ENCODE assay signal across 15 mouse cellular contexts in the genomic region with DNA sequence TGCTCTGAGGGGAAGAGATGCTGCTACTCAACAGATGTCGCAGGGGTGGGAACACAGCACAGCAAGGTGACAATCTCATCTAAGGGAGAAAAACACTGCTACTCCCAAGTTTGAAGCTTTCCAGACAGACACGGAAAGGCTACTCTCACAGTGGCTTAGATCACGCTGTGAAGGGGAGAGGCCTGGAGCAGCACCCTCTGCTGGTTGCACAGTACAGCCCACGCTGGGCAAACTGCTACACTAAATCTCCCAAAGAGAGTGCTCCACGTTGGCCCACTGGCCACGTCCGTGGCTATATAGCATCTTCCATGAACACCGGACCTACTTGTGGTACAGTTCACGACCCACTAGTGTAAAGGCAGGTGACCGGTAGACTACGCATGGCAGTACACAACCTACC. TPM values are rescaled to one million over a fixed set of nuclear protein-coding genes. Genes with fewer than 3 reads are reported as not detected.
DNase-seq lines count a peak whose midpoint lies in the region; ATAC-seq and TF ChIP-seq lines count a peak whose summit lies in the region.
"Had no signal": no experiment of that assay in that cellular context is flagged by ENCODE, and none has a peak within 500 bp of the region (broad histone marks: within the 10 kb centered on the region; RNA-seq: fewer than 3 reads in every experiment).

No protein-coding gene starts in this region.

- no peaks in the 10 kb centered on the region for H3K9me3 ChIP-seq in intestine, postnatal 0 days (ENCODE audit: control insufficient read depth)
- no peaks in the 10 kb centered on the region for H3K9me3 ChIP-seq in intestine, embryonic 15.5 days
- H3K9me3 ChIP-seq in midbrain, embryonic 11.5 days (ENCODE audit: control insufficient read depth, low read length) = no peaks in the 10 kb centered on the region
- H3K9me3 ChIP-seq in midbrain, embryonic 13.5 days = no peaks in the 10 kb centered on the region
- H3K9me3 ChIP-seq: heart, embryonic 13.5 days; limb, embryonic 12.5 days; lung, embryonic 15.5 days; neural tube, embryonic 13.5 days had no signal

- H3K9ac ChIP-seq in intestine, postnatal 0 days (ENCODE audit: low read depth, low read length) = no peak overlapping the region
- H3K9ac ChIP-seq in intestine, embryonic 15.5 days = no peak overlapping the region
- no peak overlapping the region for H3K9ac ChIP-seq in midbrain, embryonic 11.5 days (ENCODE audit: low read length)
- H3K9ac ChIP-seq in midbrain, embryonic 13.5 days (replicated peaks) = no peak overlapping the region
- H3K9ac ChIP-seq: heart, embryonic 13.5 days; limb, embryonic 12.5 days; lung, embryonic 15.5 days; neural tube, embryonic 13.5 days had no signal

- no peak overlapping the region for H3K27ac ChIP-seq in intestine, postnatal 0 days (ENCODE audit: low read depth, low read length)
- no peak overlapping the region for H3K27ac ChIP-seq in intestine, embryonic 15.5 days
- H3K27ac ChIP-seq in midbrain, embryonic 11.5 days (ENCODE audit: low read depth, low read length) = no peak overlapping the region
- no peak overlapping the region for H3K27ac ChIP-seq in midbrain, embryonic 13.5 days
- H3K27ac ChIP-seq in embryonic fibroblast, embryonic 13.5 days (ENCODE audit: insufficient read depth, low read length) = no peak overlapping the region
- H3K27ac ChIP-seq: heart, embryonic 13.5 days; limb, embryonic 12.5 days; lung, embryonic 15.5 days; neural tube, embryonic 13.5 days had no signal

- WGBS in intestine, postnatal 0 days = 85% methylated on average over 11 of the region's 11 CpGs
- WGBS in intestine, embryonic 15.5 days = 84% methylated on average over 11 of the region's 11 CpGs
- WGBS in midbrain, embryonic 11.5 days = 88% methylated on average over 11 of the region's 11 CpGs
- WGBS in midbrain, embryonic 13.5 days = 92% methylated on average over 11 of the region's 11 CpGs

- peak; percentile 50 for TF ChIP-seq CTCF in intestine, postnatal 0 days (IDR thresholded peaks at IDR 0.05; ENCODE audit: low read depth)
- peak; percentile 40; the same call in 1 of the 2 replicates for TF ChIP-seq CTCF in embryonic fibroblast, embryonic 13.5 days (IDR thresholded peaks at IDR 0.05; ENCODE audit: borderline replicate concordance, insufficient read depth, low read length)

- no peak for ATAC-seq in intestine, postnatal 0 days
- no peak for ATAC-seq in intestine, embryonic 15.5 days
- ATAC-seq in midbrain, embryonic 11.5 days (ENCODE audit: low FRiP score) = no peak
- ATAC-seq in midbrain, embryonic 13.5 days = no peak
- ATAC-seq: CD4-positive, CD25-positive, alpha-beta regulatory T cell, adult 4 months had no signal

- no peak overlapping the region for H3K4me3 ChIP-seq in intestine, postnatal 0 days (ENCODE audit: low read depth, low read length)
- no peak overlapping the region for H3K4me3 ChIP-seq in intestine, embryonic 15.5 days (replicated peaks)
- no peak overlapping the region for H3K4me3 ChIP-seq in midbrain, embryonic 11.5 days (ENCODE audit: low read depth, low read length)
- H3K4me3 ChIP-seq in midbrain, embryonic 13.5 days (replicated peaks) = no peak overlapping the region
- no peak overlapping the region for H3K4me3 ChIP-seq in embryonic fibroblast, embryonic 13.5 days (ENCODE audit: insufficient read depth, low read length)
- H3K4me3 ChIP-seq: heart, embryonic 13.5 days; limb, embryonic 12.5 days; lung, embryonic 15.5 days; neural tube, embryonic 13.5 days had no signal

- H3K4me2 ChIP-seq in intestine, postnatal 0 days (replicated peaks; ENCODE audit: low read depth) = no peak overlapping the region
- H3K4me2 ChIP-seq in intestine, embryonic 15.5 days (replicated peaks) = no peak overlapping the region
- no peak overlapping the region for H3K4me2 ChIP-seq in midbrain, embryonic 11.5 days
- H3K4me2 ChIP-seq in midbrain, embryonic 13.5 days (replicated peaks) = no peak overlapping the region
- H3K4me2 ChIP-seq: heart, embryonic 13.5 days; limb, embryonic 12.5 days; lung, embryonic 15.5 days; neural tube, embryonic 13.5 days had no signal

- no peaks in the 10 kb centered on the region for H3K4me1 ChIP-seq in intestine, postnatal 0 days (replicated peaks; ENCODE audit: control insufficient read depth, insufficient read depth, low read length)
- no peaks in the 10 kb centered on the region for H3K4me1 ChIP-seq in intestine, embryonic 15.5 days (replicated peaks)
- no peaks in the 10 kb centered on the region for H3K4me1 ChIP-seq in midbrain, embryonic 11.5 days (ENCODE audit: control insufficient read depth, insufficient read depth, low read length)
- no peaks in the 10 kb centered on the region for H3K4me1 ChIP-seq in midbrain, embryonic 13.5 days (replicated peaks)
- H3K4me1 ChIP-seq in embryonic fibroblast, embryonic 13.5 days (ENCODE audit: control insufficient read depth, insufficient read depth, low read length) = no peaks in the 10 kb centered on the region
- H3K4me1 ChIP-seq: limb, embryonic 12.5 days; lung, embryonic 15.5 days had no signal

- H3K36me3 ChIP-seq in intestine, postnatal 0 days (ENCODE audit: control insufficient read depth, insufficient read depth) = peaks cover 89% of the 10 kb centered on the region
- H3K36me3 ChIP-seq in intestine, embryonic 15.5 days = peaks cover 31% of the 10 kb centered on the region
- H3K36me3 ChIP-seq in midbrain, embryonic 11.5 days (ENCODE audit: control insufficient read depth, insufficient read depth, low read length) = peaks cover 14% of the 10 kb centered on the region
- H3K36me3 ChIP-seq in midbrain, embryonic 13.5 days = peaks cover 81% of the 10 kb centered on the region

- DNase-seq in midbrain, embryonic 11.5 days (ENCODE audit: low spot score, missing footprints) = peak; percentile 44
- peak; percentile 34 for DNase-seq in ZHBTc4 (ENCODE audit: low read depth, low spot score)
- no peak for DNase-seq in ovary, postnatal 36 days (ENCODE audit: low spot score)
- DNase-seq: cerebellum, adult 8-10 months; heart, postnatal 4 days; layer of hippocampus, postnatal 36 days had no signal

- TF ChIP-seq POLR2A in embryonic fibroblast, embryonic 13.5 days (IDR thresholded peaks at IDR 0.05; ENCODE audit: low read depth, low read length) = no peak

- no peaks in the 10 kb centered on the region for H3K27me3 ChIP-seq in intestine, postnatal 0 days (replicated peaks; ENCODE audit: control insufficient read depth, insufficient read depth, low read length)
- H3K27me3 ChIP-seq in intestine, embryonic 15.5 days (replicated peaks) = no peaks in the 10 kb centered on the region
- no peaks in the 10 kb centered on the region for H3K27me3 ChIP-seq in midbrain, embryonic 11.5 days (ENCODE audit: control insufficient read depth, insufficient read depth, low read length)
- H3K27me3 ChIP-seq in midbrain, embryonic 13.5 days = no peaks in the 10 kb centered on the region
- H3K27me3 ChIP-seq: heart, embryonic 13.5 days; limb, embryonic 12.5 days; lung, embryonic 15.5 days; neural tube, embryonic 13.5 days had no signal

RNA-seq across cellular contexts. Expression of a gene that starts 16.2 kb away (rescaled TPM):
- polyA plus RNA-seq in intestine, postnatal 0 days (2015; fragmentation: Nextera tagmentation; extraction: Ambion mirVana) = 41.8 and 47.2 TPM in 2 replicates
- polyA plus RNA-seq in intestine, embryonic 15.5 days (2015; fragmentation: Nextera tagmentation; extraction: Ambion mirVana) = 72.7 and 73.7 TPM in 2 replicates
- 49.0 and 50.3 TPM in 2 replicates for polyA plus RNA-seq in midbrain, embryonic 11.5 days (2014; fragmentation: Nextera tagmentation; extraction: Ambion mirVana)
- polyA plus RNA-seq in midbrain, embryonic 13.5 days (2015; fragmentation: Nextera tagmentation; extraction: Ambion mirVana) = 83.5 and 90.1 TPM in 2 replicates
- polyA plus RNA-seq in embryonic fibroblast, embryonic 13.5 days (2011; ENCODE audit: insufficient read length, low read depth, missing spikeins) = 55.7 and 72.1 TPM in 2 replicates

RNA-seq across cellular contexts. Expression of a gene that starts 20.2 kb away (rescaled TPM):
- polyA plus RNA-seq in intestine, postnatal 0 days (2015; fragmentation: Nextera tagmentation; extraction: Ambion mirVana) = 40.4 and 47.7 TPM in 2 replicates
- polyA plus RNA-seq in intestine, embryonic 15.5 days (2015; fragmentation: Nextera tagmentation; extraction: Ambion mirVana) = 44.9 and 45.0 TPM in 2 replicates
- 19.3 and 19.7 TPM in 2 replicates for polyA plus RNA-seq in midbrain, embryonic 11.5 days (2014; fragmentation: Nextera tagmentation; extraction: Ambion mirVana)
- polyA plus RNA-seq in midbrain, embryonic 13.5 days (2015; fragmentation: Nextera tagmentation; extraction: Ambion mirVana) = 43.7 TPM in 2 replicates
- polyA plus RNA-seq in embryonic fibroblast, embryonic 13.5 days (2011; ENCODE audit: insufficient read length, low read depth, missing spikeins) = 25.1 and 33.9 TPM in 2 replicates
